ENCODE assay signal across 23 mouse cellular contexts in the genomic region with DNA sequence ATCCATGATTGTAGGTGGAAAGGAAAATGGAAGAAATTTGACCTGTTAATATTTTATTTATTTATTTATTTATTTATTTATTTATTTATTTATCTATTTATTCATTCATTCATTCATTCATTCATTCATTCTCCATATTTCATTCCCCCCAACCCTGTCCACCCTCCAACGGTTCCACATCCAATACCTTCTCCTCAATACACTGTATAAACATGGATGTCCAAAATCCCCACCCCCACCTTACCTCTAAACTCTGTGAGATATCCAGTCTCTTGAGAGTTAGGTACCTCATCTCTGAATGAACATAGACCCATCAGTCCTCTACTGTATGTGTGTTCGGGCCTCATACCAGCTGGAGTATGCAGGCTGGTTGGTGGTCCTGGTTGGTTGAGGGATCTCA.
"Had no signal": no experiment of that assay in that cellular context is flagged by ENCODE, and none has a peak within 500 bp of the region (broad histone marks: within the 10 kb centered on the region; RNA-seq: fewer than 3 reads in every experiment).

No protein-coding gene starts in this region.

- H3K4me1 ChIP-seq: neural tube, embryonic 12.5 days; neural tube, embryonic 15.5 days had no signal

- H3K27me3 ChIP-seq: neural tube, embryonic 12.5 days; neural tube, embryonic 15.5 days had no signal

- H3K4me3 ChIP-seq: myocyte; neural tube, embryonic 12.5 days; neural tube, embryonic 15.5 days had no signal

- ATAC-seq: inflammation-experienced regulatory T-cells, adult 6 months; intestine, postnatal 0 days; liver, postnatal 0 days; lung, postnatal 0 days; midbrain, embryonic 16.5 days had no signal

- H3K27ac ChIP-seq: liver, embryonic 14.5 days; macrophage; neural tube, embryonic 12.5 days; neural tube, embryonic 15.5 days; stomach, postnatal 0 days had no signal

- H3K4me2 ChIP-seq: liver, embryonic 11.5 days; lung, embryonic 14.5 days; neural tube, embryonic 12.5 days; neural tube, embryonic 15.5 days had no signal

- H3K36me3 ChIP-seq: neural tube, embryonic 12.5 days; neural tube, embryonic 15.5 days had no signal

- H3K9ac ChIP-seq: liver, embryonic 14.5 days; liver, postnatal 0 days; lung, embryonic 14.5 days; neural tube, embryonic 12.5 days; neural tube, embryonic 15.5 days had no signal

- DNase-seq: kidney, adult 2 months; kidney, postnatal 14 days; kidney, postnatal 4 days; left cerebral cortex, postnatal 4 days; liver, postnatal 0 days; lung, embryonic 14.5 days; right cerebral cortex, adult 18-20 months; right cerebral cortex, postnatal 14 days; right cerebral cortex, postnatal 4 days; thymus, adult 2 months; thymus, postnatal 14 days; thymus, postnatal 4 days had no signal

- H3K9me3 ChIP-seq: neural tube, embryonic 12.5 days; neural tube, embryonic 15.5 days had no signal
